Mouse (Mus musculus) embryonic facial prominence, embryonic 12.5 days (tissue): ENCODE measurements at regions not wholly inside any gene's neighbourhood (a gene's known extent, or its start where the extent isn't known, plus 50 kb on each side); places are given as distances from the start of the nearest gene placed in this dataset.

Experiments
- ATAC-seq: fragments of 200-750 bp; cut with Nextera tagmentation; 2 replicates; pipeline ENCODE4 v1.8.0; 2017; ENCODE audit not compliant: insufficient number of reproducible peaks, insufficient read depth, low FRiP score, low TSS enrichment
- H3K27ac ChIP-seq: fragments of 300-500 bp; sonication (generic); 2 replicates; pipeline ENCODE4 v1.5.1; 2016; ENCODE audit warnings: mild to moderate bottlenecking
- H3K27me3 ChIP-seq: fragments of 300-500 bp; sonication (generic); 2 replicates; pipeline ENCODE4 v1.6.1; 2016; ENCODE audit warnings: mild to moderate bottlenecking, moderate library complexity
- H3K36me3 ChIP-seq: fragments of 300-500 bp; sonication (generic); 2 replicates; pipeline ENCODE4 v1.6.1; 2016; ENCODE audit warnings: mild to moderate bottlenecking
- H3K4me1 ChIP-seq: fragments of 300-500 bp; sonication (generic); 2 replicates; pipeline ENCODE4 v1.6.1; 2016
- H3K4me2 ChIP-seq: fragments of 300-500 bp; sonication (generic); replicated peaks from 2 replicates; pipeline ENCODE4 v1.6.1; 2016; ENCODE audit warnings: mild to moderate bottlenecking, moderate library complexity
- H3K4me3 ChIP-seq: fragments of 300-500 bp; sonication (generic); 2 replicates; pipeline ENCODE4 v1.5.1; 2016; ENCODE audit warnings: mild to moderate bottlenecking
- H3K9ac ChIP-seq: fragments of 300-500 bp; sonication (generic); 2 replicates; pipeline ENCODE4 v1.6.1; 2016; ENCODE audit warnings: mild to moderate bottlenecking, moderate library complexity
- H3K9me3 ChIP-seq: fragments of 300-500 bp; sonication (generic); 2 replicates; pipeline ENCODE4 v1.6.1; 2016; ENCODE audit warnings: mild to moderate bottlenecking, moderate library complexity
- whole genome bisulfite sequencing: fragments of 180-500 bp; shearing (Covaris S2); methylation state at CpG from one replicate; pipeline ENCODE4 v1.1.7; 2016; 5-methylcytosine and 5-hydroxymethylcytosine counted together

- WGBS = 66% methylated on average over 6 of the region's 6 CpGs
- Histone ChIP-seq H3K9me3 (no peaks in the 10 kb centered on the region), H3K4me1 (peaks cover 7% of the 10 kb centered on the region; the same call in 1 of the 2 replicates), H3K9ac (no peak overlapping the region), H3K4me3 (no peak overlapping the region), H3K27ac (no peak overlapping the region), H3K36me3 (no peaks in the 10 kb centered on the region), H3K4me2 (no peak overlapping the region), H3K27me3 (no peaks in the 10 kb centered on the region)
- no peak for ATAC-seq
Measured at GRCm38 (mm10) chr4:53318181-53318580, 122.0 kb upstream of the Slc44a1 start.

- Histone ChIP-seq H3K4me2 (no peak overlapping the region), H3K9me3 (no peaks in the 10 kb centered on the region), H3K4me1 (peaks cover 7% of the 10 kb centered on the region; the same call in 1 of the 2 replicates), H3K9ac (no peak overlapping the region), H3K27ac (0 out of 2 replicates have a peak overlapping the region, but pooled peaks have one; percentile 5), H3K36me3 (no peaks in the 10 kb centered on the region), H3K27me3 (no peaks in the 10 kb centered on the region), H3K4me3 (no peak overlapping the region)
- WGBS = 63% methylated on average over 7 of the region's 7 CpGs
- ATAC-seq = no peak
Measured at GRCm38 (mm10) chr4:53317453-53317824, 122.8 kb upstream of the Slc44a1 start.

GRCm38 (mm10) chr4:53316796-53317452, 123.3 kb upstream of the Slc44a1 start:
- Histone ChIP-seq H3K9ac (no peak overlapping the region), H3K36me3 (no peaks in the 10 kb centered on the region), H3K9me3 (no peaks in the 10 kb centered on the region), H3K4me1 (peaks cover 7% of the 10 kb centered on the region; the same call in 1 of the 2 replicates), H3K27ac (0 out of 2 replicates have a peak overlapping the region, but pooled peaks have one; percentile 5), H3K4me2 (no peak overlapping the region), H3K4me3 (no peak overlapping the region), H3K27me3 (no peaks in the 10 kb centered on the region)
- no peak for ATAC-seq
- 82% methylated on average over 14 of the region's 14 CpGs for WGBS

GRCm38 (mm10) chr4:53315876-53316762, 124.1 kb upstream of the Slc44a1 start:
- ATAC-seq = no peak
- no peak overlapping the region for H3K4me3 ChIP-seq
- H3K4me1 ChIP-seq = peaks cover 7% of the 10 kb centered on the region; the same call in 1 of the 2 replicates
- peak overlapping the region; percentile 51; the same call in 1 of the 2 replicates for H3K27ac ChIP-seq
- no peak overlapping the region for H3K4me2 ChIP-seq
- H3K9me3 ChIP-seq = no peaks in the 10 kb centered on the region
- H3K36me3 ChIP-seq = no peaks in the 10 kb centered on the region
- no peak overlapping the region for H3K9ac ChIP-seq
- WGBS = 75% methylated on average over 13 of the region's 13 CpGs
- H3K27me3 ChIP-seq = no peaks in the 10 kb centered on the region

- Histone ChIP-seq H3K4me1 (peaks cover 7% of the 10 kb centered on the region; the same call in 1 of the 2 replicates), H3K4me2 (no peak overlapping the region), H3K9ac (no peak overlapping the region), H3K27ac (peak overlapping the region; percentile 51; the same call in 1 of the 2 replicates), H3K27me3 (no peaks in the 10 kb centered on the region), H3K4me3 (no peak overlapping the region), H3K9me3 (no peaks in the 10 kb centered on the region), H3K36me3 (no peaks in the 10 kb centered on the region)
- no peak for ATAC-seq
- WGBS = 84% methylated on average over 7 of the region's 7 CpGs
Measured at GRCm38 (mm10) chr4:53315121-53315875, 124.9 kb upstream of the Slc44a1 start.

- no peak overlapping the region for H3K4me2 ChIP-seq
- H3K36me3 ChIP-seq = no peaks in the 10 kb centered on the region
- H3K4me1 ChIP-seq = peaks cover 7% of the 10 kb centered on the region; the same call in 1 of the 2 replicates
- H3K27me3 ChIP-seq = no peaks in the 10 kb centered on the region
- no peak overlapping the region for H3K27ac ChIP-seq
- no peak overlapping the region for H3K4me3 ChIP-seq
- no peak overlapping the region for H3K9ac ChIP-seq
- ATAC-seq = no peak
- no peaks in the 10 kb centered on the region for H3K9me3 ChIP-seq
- WGBS = 90% methylated on average over 8 of the region's 8 CpGs
Measured at GRCm38 (mm10) chr4:53314076-53314475, 126.1 kb upstream of the Slc44a1 start.

- H3K4me2 ChIP-seq = no peak overlapping the region
- H3K9ac ChIP-seq = no peak overlapping the region
- 71% methylated on average over 4 of the region's 4 CpGs for WGBS
- H3K27ac ChIP-seq = no peak overlapping the region
- peaks cover 5% of the 10 kb centered on the region; the same call in 1 of the 2 replicates for H3K4me1 ChIP-seq
- ATAC-seq = no peak
- H3K9me3 ChIP-seq = no peaks in the 10 kb centered on the region
- no peaks in the 10 kb centered on the region for H3K27me3 ChIP-seq
- H3K36me3 ChIP-seq = no peaks in the 10 kb centered on the region
- H3K4me3 ChIP-seq = no peak overlapping the region
Measured at GRCm38 (mm10) chr4:53307121-53307520, 133.1 kb upstream of the Slc44a1 start.

- WGBS = 83% methylated on average over 4 of the region's 4 CpGs
- Histone ChIP-seq H3K9ac (no peak overlapping the region), H3K4me3 (no peak overlapping the region), H3K27me3 (no peaks in the 10 kb centered on the region), H3K27ac (no peak overlapping the region), H3K4me1 (peaks cover 5% of the 10 kb centered on the region; the same call in 1 of the 2 replicates), H3K36me3 (no peaks in the 10 kb centered on the region), H3K4me2 (no peak overlapping the region), H3K9me3 (no peaks in the 10 kb centered on the region)
- ATAC-seq = no peak
Measured at GRCm38 (mm10) chr4:53304782-53305385, 135.3 kb upstream of the Slc44a1 start.

GRCm38 (mm10) chr4:53304290-53304654, 135.9 kb upstream of the Slc44a1 start:
- Histone ChIP-seq H3K9me3 (no peaks in the 10 kb centered on the region), H3K4me2 (no peak overlapping the region), H3K4me1 (peaks cover 5% of the 10 kb centered on the region; the same call in 1 of the 2 replicates), H3K4me3 (no peak overlapping the region), H3K9ac (no peak overlapping the region), H3K27ac (no peak overlapping the region), H3K27me3 (no peaks in the 10 kb centered on the region), H3K36me3 (no peaks in the 10 kb centered on the region)
- 59% methylated on average over 2 of the region's 2 CpGs for WGBS
- no peak for ATAC-seq

- no peak for ATAC-seq
Measured at GRCm38 (mm10) chr4:53303621-53304289, 136.5 kb upstream of the Slc44a1 start.

GRCm38 (mm10) chr4:53297975-53298374, 138.3 kb upstream of the Abca1 start:
- H3K4me3 ChIP-seq = no peak overlapping the region
- no peak overlapping the region for H3K9ac ChIP-seq
- no peaks in the 10 kb centered on the region for H3K27me3 ChIP-seq
- ATAC-seq = no peak
- H3K36me3 ChIP-seq = no peaks in the 10 kb centered on the region
- no peaks in the 10 kb centered on the region for H3K4me1 ChIP-seq
- H3K9me3 ChIP-seq = no peaks in the 10 kb centered on the region
- no peak overlapping the region for H3K4me2 ChIP-seq
- no peak overlapping the region for H3K27ac ChIP-seq

More at GRCm38 (mm10) chr4:53303621-53304289, 136.5 kb upstream of the Slc44a1 start:
- Histone ChIP-seq H3K36me3 (no peaks in the 10 kb centered on the region), H3K4me1 (peaks cover 5% of the 10 kb centered on the region; the same call in 1 of the 2 replicates), H3K9me3 (no peaks in the 10 kb centered on the region), H3K4me2 (no peak overlapping the region), H3K27me3 (no peaks in the 10 kb centered on the region), H3K4me3 (no peak overlapping the region), H3K27ac (no peak overlapping the region), H3K9ac (no peak overlapping the region)
- 55% methylated on average over 4 of the region's 4 CpGs for WGBS
